Mouse (Mus musculus) C2C12 (cell line): ENCODE data around the gene Creld1.

Experiments used
- CTCF ChIP-seq: IDR thresholded peaks from one replicate; pipeline ENCODE4 v1.5.1; 2011; ENCODE audit not compliant: control insufficient read depth, insufficient read depth, insufficient read length
- MAX ChIP-seq: IDR thresholded peaks from one replicate; pipeline ENCODE4 v1.6.1; 2011; ENCODE audit warnings: mild to moderate bottlenecking, control low read depth
- MYOD1 ChIP-seq: IDR thresholded peaks from one replicate; pipeline ENCODE4 v1.6.1; 2011; ENCODE audit warnings: low read depth; ENCODE audit not compliant: control insufficient read depth, insufficient read length
- MYOG ChIP-seq: IDR thresholded peaks from one replicate; pipeline ENCODE4 v1.6.1; 2011; ENCODE audit not compliant: control insufficient read depth, insufficient read length; ENCODE audit errors: extremely low read depth

- TF ChIP-seq MYOG: no peak
- no peak for TF ChIP-seq CTCF
- TF ChIP-seq MAX: no peak
- no peak for TF ChIP-seq MYOD1
Measured at GRCm38 (mm10) chr6:113458635-113459034, 24.5 kb upstream of the Creld1 start.
